Mouse (Mus musculus) embryo, embryonic 11 days (tissue): ENCODE results near the gene Oser1.
"Not testable (repeated sequence)": the region's sequence is repeated elsewhere in the genome, so short reads cannot be mapped to it uniquely, and the experiment has no call there.

Source experiments
- DNase-seq: peaks from one replicate; pipeline ENCODE4 v3.0.0-alpha.2; 2015

Gene Oser1

DNA sequence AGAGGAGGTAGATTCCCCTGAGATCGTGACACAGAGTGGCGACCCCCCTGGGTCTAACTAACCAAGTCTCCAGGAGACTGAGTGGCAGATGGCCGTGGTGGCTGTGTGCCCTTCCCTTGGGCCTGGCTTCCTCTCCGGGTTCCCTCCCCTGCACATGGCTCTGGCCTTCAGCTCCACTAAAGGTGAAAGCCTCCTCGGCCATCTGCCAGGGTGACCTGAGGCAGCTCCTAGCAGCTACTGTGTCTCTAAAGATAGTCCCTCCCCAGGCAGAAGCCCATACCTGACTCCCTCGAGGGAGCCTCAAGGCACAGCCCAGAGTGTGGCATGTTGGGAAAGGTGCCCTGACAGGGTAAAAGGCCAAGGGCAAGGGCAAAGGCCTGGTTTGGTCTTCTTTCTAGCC is 19.0 kb upstream of the Oser1 start:
- no peak for DNase-seq

DNA sequence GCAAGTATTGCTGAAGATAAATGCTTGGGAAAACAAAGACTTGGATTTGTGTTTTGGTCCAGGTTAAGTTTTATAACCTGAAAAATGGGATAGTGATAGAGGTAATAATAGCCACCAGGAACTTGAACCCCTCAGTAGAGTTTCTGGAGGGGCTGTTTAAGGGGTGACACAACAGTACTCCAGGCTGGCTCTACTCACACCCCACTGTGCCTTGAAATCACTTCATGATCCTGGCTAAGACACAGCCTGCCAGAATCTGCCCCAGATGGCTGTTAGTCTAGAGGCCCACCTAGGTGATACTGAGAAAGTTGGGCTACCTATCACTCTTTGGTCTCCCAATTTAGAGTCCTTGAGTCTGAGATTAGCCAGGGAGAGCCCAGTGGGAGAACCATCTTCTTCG is 15.0 kb upstream of the Oser1 start:
- no peak for DNase-seq

DNA sequence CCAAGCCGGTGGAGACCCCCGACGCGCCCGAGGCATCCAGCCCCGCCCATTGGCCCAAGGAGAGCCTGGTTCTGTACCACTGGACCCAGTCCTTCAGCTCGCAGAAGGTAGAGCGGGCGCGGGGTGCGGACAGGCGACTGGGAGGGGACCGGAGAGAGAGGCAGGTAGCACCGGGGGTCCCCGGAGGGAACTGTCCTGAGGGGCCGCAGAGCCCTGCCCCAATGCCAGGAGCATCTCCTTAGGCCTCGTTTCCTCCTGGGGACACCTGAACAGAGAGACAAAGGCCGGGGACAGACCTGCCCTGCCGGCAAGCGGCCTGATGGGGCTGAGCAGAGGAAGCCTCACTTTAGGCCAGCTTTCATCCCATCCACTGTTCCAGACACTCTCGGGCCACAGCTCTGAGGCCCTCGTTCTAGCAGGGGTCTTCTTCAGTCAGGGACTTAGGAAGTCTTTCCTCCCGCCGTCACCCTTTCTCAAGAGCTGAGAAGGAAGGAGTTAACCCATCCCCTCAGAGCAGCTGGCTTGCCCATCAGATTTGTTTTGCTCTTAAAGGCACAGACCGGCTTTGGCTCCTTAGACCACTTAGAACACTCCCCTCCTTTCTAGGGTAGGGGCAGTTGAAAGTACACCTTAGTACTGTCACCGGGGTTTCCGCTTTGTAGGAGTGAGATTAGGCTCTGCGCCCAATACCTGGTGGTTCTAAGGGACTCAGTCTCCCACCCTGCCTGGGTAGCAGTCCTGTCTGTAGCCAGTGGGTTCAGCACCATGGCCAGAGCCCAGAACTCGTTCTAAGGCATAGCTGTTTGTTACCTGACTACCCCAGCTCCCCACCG is 14.3 kb upstream of the Oser1 start:
- peak; percentile 80 for DNase-seq

DNA sequence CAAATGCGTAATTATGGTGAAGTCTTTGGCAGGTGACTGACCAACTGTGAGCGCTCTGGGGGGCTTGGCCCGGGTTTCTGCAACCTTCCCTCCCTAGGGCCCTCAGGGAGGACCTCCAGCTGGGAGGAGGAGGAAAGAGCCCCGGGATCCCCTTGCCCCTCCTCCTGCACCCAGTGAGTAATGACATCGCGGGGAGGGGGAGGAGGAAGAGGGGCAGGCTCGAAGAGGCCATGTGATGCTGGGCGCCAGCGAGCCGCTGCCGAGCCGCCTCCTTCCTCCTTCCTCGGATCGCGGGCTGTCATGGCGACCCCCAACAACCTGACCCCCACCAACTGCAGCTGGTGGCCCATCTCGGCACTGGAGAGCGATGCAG is 13.7 kb upstream of the Oser1 start, which contains the start of gene Gdap1l1:
Gene Gdap1l1 (plus strand): TSS at position 231 of the 373 bp plus-strand sequence.
- peak; percentile 72 for DNase-seq

DNA sequence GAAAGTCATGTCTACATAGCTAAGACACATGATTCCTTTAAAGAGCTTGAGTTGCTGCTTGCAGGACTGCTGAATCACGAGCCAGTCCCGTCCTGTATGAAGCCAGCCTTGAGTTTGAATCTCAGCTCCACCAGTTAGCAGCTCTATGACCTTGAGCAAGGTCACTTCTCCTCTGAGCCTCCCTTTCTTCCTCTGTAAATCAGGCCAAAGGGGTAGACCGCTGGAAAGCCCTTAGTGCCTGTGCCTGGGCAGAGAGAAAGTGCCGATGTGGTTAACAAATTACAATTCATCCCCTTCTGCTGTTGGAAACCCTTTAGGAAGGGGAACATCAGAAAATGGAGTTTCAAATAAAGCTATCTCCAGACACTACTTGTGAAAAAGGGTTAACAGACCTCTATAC is 13.3 kb upstream of the Oser1 start:
- DNase-seq = no peak

DNA sequence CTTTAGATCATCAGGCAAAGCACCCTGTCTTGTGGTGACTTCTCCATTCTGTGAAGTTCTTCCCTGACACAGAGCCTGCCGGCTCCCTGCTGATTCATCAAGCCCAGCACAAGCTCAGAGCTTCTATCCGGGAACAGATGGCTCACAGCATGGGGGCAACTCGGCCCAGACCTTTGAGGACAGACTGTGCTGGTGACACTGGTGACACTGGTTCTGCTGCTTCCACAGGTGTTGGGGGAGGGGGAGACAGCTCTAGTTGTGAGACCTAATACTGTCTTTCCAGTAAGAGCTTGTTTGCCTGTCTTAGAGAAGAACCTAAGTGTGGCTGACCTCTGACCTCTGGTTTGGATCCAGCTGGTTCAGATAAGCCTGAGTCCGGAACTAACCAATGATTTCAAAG is 9.5 kb upstream of the Oser1 start:
- no peak for DNase-seq

DNA sequence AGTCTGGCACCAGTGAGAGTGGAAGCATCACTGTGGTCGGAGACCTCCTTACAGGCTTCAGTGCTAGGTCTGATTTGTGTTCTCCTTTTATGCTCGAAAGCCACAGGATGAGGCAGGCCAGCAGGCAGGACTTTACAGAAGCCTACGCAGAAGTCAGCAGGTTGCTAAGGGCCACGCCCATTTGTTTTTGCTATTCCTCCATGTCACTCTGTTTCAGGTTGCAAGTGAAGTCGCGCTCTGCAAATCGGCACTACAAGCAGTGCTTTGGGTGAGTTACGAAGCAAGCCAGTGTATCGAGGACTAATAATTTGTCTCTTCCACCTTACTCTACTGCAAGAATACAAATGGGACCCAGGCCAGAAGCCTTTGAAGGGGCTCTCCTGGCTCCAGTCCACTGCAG is 6.8 kb upstream of the Oser1 start:
- no peak for DNase-seq

DNA sequence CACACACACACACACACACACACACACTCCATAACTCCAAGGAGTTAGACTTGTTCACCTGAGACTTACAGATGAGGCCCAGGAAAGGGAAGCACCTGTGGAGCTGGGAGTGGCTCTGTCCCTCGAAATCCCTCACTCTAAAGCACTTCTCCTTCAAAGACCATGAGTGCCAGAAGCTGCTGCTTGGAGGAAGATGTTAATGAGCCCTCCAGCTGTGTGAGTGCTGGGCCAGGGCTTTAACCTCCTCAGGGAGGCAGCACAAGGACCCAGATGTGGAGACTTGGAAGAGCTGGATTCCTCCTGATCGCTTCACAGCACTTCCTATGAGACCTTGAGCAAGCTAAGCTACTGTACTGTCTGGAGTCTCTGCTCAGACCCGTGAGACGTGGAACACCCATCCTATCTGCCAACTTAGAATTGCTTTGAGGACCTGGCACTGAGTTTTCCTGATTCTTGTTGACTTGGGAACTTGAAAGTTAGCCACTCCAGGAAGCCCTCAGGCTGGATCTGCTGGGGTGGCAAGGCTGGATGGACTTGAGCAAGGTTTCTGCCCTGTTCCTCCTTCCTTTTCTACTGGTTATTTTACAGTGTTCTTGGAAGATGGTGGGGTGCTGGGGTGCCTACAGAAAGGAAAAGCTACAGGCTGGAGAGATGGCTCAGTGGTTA is 4.0 kb upstream of the Oser1 start:
- no peak for DNase-seq

DNA sequence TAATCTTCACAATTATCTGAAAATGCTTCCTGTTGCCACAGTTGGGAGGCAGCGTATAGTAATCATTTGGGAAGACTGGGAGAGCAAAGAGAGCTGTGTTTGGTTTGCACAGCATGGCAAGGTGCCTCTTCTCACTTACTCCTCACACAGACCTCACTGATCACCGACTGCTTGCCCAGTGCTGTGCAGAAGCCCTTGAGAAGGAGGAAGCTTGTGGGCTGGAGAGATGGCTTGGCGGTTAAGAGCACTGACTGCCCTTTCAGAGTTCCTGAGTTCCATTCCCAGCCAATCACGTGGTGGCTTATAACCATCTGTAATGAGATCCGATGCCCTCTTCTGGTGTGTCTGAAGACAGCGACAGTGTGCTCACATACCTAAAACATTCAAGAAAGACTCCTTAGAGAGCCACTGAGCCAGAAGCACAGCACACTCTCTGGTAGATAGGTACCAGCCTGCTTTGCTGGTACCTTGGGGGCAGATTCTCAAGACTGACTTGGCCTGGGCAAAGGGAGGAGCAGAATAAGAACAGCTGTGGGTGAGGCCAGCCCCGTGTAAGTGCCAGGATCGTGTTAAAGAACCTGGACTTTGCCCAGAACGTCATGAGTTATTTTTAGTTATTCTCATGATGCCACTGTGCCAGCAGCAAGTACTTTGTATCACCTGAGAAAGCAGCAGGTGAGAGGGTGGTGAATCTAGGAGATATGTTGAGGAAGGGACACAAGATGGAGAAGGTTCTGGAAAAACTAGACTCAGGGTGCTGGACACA is 1.4 kb downstream of the Oser1 start:
- DNase-seq = no peak

DNA sequence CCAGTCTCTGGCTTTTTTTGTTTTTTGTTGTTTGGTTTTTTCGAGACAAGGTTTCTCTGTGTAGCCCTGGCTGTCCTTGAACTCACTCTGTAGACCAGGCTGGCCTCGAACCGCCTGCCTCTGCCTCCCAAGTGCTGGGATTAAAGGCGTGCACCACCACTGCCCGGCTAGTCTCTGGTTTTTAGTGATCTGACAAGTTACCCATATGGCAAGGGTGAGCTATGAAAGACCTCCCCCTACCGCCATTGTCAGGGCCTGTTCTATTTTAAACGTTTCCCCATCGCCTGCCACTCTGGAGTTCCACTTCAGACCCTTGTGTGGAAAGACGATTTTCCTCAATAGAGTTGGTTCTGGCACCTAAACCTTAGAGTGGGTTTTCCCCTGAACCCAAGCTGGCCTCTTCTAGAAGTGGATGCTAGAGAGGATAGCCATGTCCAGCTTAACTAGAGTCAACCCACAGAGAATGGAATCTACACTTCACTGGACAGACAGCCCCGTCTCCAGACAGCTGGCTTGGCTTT is 4.1 kb downstream of the Oser1 start:
- no peak for DNase-seq

DNA sequence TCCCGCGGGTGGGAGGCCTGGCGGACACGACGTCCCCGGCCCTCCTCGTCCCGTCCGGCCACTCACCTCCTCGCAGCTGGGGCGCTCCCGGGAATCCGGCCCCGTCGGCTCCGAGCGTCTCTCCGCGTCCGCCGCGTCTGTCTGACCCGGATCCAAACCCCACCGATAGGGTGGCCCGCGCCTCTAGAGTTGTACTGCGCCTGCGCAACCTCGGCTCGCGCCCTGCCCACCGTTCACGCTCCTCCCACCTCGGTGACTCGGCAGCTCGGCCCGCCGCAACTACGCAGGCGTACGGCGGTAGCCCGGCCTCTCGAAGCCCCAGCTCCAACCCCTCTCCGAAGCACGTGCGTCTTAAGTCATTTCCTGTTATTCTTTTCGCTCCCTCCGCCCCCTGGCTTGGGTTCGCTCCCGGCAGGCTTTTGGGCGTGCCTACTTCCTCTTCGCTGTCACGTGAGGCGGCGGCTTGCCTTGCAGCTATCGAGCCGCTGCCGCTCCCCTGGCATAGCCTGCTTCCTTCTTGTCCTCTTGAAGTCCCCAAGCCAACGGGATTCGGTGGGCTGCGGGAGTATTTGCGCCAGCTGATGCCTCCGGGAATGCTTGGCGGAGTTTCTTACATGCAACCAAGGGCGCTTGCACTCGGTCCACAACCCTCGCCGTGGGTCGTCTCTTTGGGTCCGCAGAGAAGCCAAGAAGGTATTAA is 5.0 kb downstream of the Oser1 start:
- peak; percentile 99 for DNase-seq

DNA sequence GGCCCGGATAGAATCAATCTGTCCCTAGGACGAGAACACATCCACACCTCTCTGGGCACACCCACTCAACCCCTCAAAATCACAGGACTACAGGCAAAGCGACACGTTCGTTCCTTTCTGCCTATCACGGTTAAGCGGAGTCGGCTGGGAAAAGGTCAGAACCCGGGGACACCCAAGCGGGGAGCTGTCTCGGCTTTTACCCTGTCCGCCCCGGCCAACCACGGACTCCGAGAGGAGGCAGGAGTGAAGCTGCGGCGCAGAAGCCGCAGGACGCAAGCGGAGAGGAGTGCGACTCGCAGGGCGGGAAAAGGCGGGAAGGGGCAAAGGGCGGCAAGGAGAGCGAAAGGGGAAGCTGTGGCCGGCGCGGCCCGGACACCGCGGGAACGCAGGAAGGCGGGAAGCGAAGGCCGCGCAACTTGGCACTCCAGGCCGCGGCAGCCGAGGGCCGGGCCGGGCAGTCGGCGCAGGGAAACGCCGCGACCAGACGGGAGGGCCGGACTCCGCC is 5.6 kb downstream of the Oser1 start:
- DNase-seq = peak; percentile 58

DNA sequence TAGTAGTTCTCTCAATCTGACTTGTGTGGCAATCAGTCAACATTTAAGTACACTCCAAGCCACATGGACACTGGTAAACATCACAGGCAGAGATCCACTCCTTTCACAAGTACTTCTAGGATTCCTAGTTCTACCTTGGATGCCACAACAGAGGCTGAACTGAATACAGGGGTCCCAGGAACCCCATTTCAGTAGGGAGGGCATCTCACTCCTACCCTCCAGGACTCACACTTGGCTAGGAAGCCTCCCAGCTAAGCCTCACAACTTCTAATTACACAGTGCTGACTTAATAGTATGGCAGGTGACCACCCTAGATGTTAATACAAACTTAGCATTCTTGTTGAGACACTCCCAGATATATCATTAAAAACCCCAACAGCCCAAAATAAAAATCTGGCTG is 6.7 kb downstream of the Oser1 start:
- no peak for DNase-seq

DNA sequence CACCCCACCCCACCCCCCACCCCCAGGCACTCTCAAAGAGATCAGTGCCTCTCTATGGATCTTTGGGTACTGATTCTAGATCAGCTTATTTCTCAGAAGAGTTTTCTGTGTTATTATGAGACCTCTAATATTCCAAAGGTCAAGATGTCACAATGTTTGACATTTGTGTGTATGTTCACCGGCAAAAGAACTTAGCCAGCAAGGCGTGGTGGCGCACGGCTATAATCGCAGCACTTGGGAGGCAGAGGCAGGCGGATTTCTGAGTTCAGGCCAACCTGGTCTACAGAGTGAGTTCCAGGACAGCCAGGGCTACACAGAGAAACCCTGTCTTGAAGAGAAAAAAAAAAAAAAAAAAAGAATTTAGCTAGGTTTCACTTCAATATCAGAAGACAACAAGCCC is 7.5 kb downstream of the Oser1 start:
- no peak for DNase-seq

DNA sequence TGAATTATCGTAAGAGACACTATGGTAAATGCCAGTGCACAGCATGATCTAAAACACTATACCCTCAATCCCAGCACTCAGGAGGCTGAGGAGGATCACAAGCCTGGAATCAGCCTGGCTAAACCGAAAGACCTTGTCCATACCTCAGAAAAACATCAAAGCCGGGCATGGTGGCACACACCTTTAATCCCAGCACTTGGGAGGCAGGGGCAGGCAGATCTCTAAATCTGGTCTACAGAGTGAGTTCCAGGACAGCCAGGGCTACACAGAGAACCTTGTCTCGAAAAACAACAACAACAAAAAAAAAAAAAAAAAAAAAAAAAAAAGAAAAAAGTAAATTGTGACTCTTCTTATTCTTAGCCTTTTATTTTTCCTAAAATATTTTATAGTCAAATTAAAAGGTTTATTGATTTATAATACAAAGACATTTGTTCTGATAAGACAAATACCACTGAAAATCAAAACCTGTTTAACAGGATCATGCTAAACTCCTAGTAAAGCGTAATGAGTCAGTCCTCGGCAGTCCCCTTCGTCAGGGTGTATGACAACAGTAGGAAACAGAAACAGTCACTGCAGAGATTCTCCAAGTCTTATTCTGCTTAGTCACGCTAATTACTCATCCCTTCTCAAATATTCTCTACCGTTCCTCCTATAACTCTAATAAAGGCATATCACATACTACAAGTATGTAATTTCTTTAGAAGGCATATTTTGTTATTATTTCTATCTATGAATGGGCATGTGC is 11.5 kb downstream of the Oser1 start:
- no peak for DNase-seq

DNA sequence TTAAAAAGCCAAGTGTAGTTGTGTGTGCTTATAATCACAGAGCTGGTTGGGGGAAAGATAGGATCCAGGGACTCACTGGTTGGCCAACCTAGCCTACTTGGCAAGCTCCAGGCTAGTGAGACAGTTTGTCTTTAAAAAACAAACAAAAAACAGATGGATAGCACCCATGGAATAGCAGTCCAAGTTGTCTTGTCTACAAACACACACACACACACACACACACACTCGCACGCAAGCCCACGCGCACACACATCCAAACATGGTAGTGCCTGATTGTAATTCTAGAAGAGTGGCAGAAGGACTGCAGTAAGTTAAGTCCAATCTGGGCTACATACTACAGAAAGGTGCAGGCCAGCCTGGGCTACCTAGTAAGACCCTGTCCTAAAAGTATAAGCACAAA is 12.1 kb downstream of the Oser1 start:
- no peak for DNase-seq

DNA sequence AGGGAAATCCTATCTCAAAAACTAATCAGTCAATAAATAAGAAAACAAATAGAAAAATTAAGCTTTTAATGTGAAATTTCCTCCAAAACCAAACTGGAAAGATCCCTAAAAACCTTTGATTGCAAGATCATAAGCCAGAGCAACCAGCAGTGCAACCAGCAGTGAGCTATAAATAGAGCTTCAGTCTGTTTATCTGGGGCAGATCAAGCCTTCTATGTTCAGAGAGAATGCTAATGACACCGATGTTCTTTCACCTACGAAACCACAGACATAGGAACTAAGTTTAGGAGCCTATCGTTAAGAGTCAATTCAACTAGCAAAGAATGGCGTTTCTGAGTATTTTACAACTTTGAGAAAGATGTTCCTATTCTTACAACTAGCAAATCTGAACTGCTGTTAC is 12.7 kb downstream of the Oser1 start:
- DNase-seq = no peak

DNA sequence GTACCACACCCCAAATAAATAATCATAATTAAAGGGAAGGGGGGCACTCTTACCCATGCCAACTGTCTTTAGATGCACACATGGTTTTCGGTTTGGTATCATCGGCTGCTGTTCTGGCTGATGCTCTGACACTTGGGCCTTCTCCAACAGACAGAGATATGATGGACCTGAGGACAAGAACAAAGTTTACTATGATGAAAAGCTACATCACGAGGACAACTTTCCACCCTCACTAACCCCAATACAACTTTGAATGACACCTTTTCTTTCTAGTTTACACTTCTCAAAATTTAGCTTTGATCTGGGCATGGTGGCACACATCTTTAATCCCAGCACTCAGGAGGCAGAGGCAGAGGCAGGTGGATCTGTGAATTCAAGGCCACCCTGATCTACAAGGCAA is 13.2 kb downstream of the Oser1 start:
- not testable (repeated sequence) for DNase-seq

DNA sequence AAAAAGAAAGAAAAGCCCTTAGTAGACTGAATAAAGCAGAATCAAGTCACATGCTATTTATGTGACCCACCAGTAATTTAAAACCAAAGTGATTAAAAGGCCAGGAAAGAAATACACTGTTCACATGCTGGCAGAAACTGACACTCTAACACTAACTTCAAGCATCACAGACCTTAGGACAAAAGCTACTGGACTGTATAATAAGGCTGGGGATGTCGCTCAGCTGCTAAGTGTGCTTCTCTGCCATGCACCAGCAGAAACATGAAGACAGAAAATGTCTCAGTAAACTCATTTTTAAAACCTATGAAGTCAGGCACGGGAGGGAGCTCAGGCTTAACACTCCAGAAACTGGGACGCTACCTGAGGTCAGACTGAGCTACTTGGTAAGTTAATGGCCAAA is 14.3 kb downstream of the Oser1 start:
- no peak for DNase-seq

DNA sequence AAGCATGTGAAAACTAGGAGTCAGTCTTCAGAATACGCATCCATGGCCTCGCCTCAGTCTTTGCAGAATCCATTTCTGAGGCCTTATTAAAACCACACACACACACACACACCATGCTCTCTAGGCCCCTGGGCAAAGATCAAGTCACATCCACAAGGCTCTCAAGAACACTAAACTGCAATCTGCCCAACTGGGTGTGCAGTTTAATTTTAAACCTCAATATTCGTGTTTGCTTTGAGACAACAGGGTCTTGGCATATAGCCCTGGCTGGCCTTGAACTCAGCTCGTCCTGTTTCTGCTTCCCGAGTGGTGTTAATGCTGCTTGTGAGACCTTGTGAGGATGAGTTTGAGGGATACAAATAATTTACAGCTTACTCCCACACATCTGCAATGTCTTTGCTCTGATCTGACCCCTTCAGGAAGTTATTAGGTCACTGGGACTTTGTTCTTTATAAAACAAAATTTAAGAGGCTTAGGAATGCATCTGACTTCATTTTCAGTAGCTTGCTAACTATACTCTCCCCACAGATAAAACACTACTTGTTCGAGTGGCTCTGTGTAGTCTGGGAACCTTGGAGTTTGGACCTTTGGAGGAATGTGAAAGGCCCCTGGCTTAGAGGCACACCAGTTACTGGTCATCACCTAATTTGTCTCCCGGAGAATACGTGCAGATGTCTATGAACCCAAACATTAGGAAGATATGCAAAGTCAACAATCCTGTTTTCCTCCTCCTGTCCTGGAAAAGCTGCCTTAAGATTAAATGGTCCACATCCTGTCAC is 20.3 kb downstream of the Oser1 start:
- no peak for DNase-seq

DNA sequence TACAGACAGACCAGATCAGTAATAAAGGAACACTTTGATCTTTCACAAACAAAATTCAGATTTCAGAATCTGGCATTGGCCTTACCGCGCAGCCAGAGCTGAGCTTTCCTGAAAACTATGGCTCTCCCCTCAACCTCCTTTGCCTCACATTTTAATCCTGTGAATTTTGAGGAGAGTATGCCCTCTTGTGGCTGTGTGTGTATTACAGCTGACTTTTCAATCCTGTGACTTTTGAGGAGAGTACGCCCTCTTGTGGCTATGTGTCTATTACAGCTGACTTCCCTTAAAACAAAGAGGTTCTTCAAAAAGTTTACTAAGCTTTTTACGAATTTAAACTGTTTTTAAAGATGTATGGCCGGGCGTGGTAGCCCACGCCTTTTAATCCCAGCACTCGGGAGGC is 23.3 kb downstream of the Oser1 start:
- DNase-seq = peak; percentile 90
